Mouse (Mus musculus) E14TG2a.4 (cell line): ENCODE measurements at regions not wholly inside any gene's neighbourhood (a gene's known extent, or its start where the extent isn't known, plus 50 kb on each side); places are given as distances from the start of the nearest gene placed in this dataset.

Experiments used
- CTCF ChIP-seq: conservative IDR thresholded peaks from 2 replicates; pipeline ENCODE4 v1.5.1; 2014; ENCODE audit warnings: low read length
- NANOG ChIP-seq: IDR thresholded peaks from 2 replicates; pipeline ENCODE4 v1.6.1; 2014; ENCODE audit warnings: borderline replicate concordance, low read length, mixed read lengths

DNA sequence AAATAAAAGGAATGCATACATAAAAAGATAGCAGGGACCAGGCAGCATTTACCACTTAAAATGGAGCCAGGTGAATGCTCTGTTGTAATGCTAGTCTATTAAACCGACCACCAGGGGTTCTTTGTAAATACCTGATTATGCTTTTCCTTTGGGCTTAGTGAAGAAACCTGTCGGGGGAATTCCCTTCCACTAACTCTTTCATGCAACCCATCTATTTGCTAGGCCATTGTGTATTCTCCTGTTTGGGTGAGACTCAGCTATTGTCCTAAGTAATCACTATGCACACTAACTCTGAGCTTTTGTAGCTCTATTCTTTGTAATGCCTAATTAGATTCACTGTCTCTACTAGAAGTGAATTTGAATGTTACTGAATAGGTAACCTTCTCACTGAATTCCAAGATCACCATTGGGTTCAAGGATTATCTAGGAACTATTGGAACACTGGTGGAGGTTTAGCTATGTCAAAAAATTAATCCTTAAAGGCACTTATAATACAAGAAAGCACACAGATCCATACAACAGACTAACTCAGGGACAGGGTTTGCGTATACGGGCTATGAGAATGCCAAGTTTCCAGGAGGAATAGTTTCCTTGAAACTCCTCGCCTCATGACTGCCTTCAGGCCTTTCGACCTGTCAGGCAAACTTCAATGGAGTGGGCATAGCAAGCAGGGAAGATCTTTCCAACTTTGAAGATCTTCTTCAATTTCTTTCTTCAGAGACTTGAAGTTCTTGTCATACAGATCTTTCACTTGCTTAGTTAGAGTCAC, 156.8 kb upstream of the Xrcc4 start:
- TF ChIP-seq CTCF (no peak), NANOG (peak; percentile 98)
